Mouse (Mus musculus) olfactory bulb, adult 2 months (tissue): Measurements from ENCODE around the gene Gas6.

Experiments used
- CTCF ChIP-seq: fragments of 200-500 bp; IDR thresholded peaks from 2 replicates; pipeline ENCODE4 v1.5.1; 2012; ENCODE audit warnings: low read depth, mild to moderate bottlenecking, low read length, moderate library complexity; ENCODE audit not compliant: insufficient read depth
- POLR2A ChIP-seq: fragments of 200-500 bp; IDR thresholded peaks from 2 replicates; pipeline ENCODE4 v1.6.1; 2012; ENCODE audit warnings: mild to moderate bottlenecking, low read depth, low read length, moderate library complexity; ENCODE audit not compliant: insufficient read depth

- TF ChIP-seq POLR2A: no peak
- peak; percentile 35; the same call in 1 of the 2 replicates for TF ChIP-seq CTCF
Observed at GRCm38 (mm10) chr8:13466989-13467388, 27.3 kb downstream of the Gas6 start.
